Mouse (Mus musculus): ENCODE results near the gene Trpc1. TPM values are rescaled to one million over a fixed set of nuclear protein-coding genes. Genes with fewer than 3 reads are reported as not detected.

Gene Trpc1
- total and polyA plus RNA-seq, 3 experiments = 0.38 TPM; not detected in 2

- Histone ChIP-seq H3K36me3 (replicated peaks) (no peaks in the 10 kb centered on the region), H3K9me3 (replicated peaks) (peaks cover 11% of the 10 kb centered on the region; the same call in 1 of the 2 replicates), H3K27me3 (ENCODE audit: insufficient read depth, low read length) (no peaks in the 10 kb centered on the region), H3K4me3 (ENCODE audit: low read depth, low read length) (no peak overlapping the region), H3K4me1 (ENCODE audit: insufficient read depth, low read depth, low read length) (no peaks in the 10 kb centered on the region)
- DNase-seq (ENCODE audit: low spot score) (no peak), ATAC-seq (ENCODE audit: extremely low read depth, insufficient number of reproducible peaks, low FRiP score, poor library complexity, severe bottlenecking) (no peak)
- TF ChIP-seq CTCF (IDR thresholded peaks at IDR 0.05; ENCODE audit: low read depth, low read length) = no peak
- TF ChIP-seq TAL1 (conservative IDR thresholded peaks at IDR 0.05; ENCODE audit: low read depth, low read length) = no peak
- no peak for TF ChIP-seq GATA1 (IDR thresholded peaks at IDR 0.05; ENCODE audit: borderline replicate concordance, low read length)
- TF ChIP-seq POLR2AphosphoS5 (IDR thresholded peaks at IDR 0.05; ENCODE audit: insufficient replicate concordance, low read depth, low read length) = no peak
- no peak for TF ChIP-seq GATA2 (IDR thresholded peaks at IDR 0.05; ENCODE audit: borderline replicate concordance, low read depth, low read length)
These were observed 571 bp upstream of the Trpc1 start for GRCm38 (mm10) chr9:95750746-95751145.

GRCm38 (mm10) chr9:95749461-95749928, 680 bp downstream of the Trpc1 start:
- no peaks in the 10 kb centered on the region for H3K27me3 ChIP-seq (ENCODE audit: insufficient read depth, low read length)
- H3K9me3 ChIP-seq (replicated peaks) = peaks cover 11% of the 10 kb centered on the region; the same call in 1 of the 2 replicates
- no peak overlapping the region for H3K4me3 ChIP-seq (ENCODE audit: low read depth, low read length)
- H3K36me3 ChIP-seq (replicated peaks) = no peaks in the 10 kb centered on the region
- H3K4me1 ChIP-seq (ENCODE audit: insufficient read depth, low read depth, low read length) = no peaks in the 10 kb centered on the region
- ATAC-seq (ENCODE audit: extremely low read depth, insufficient number of reproducible peaks, low FRiP score, poor library complexity, severe bottlenecking) (no peak), DNase-seq (ENCODE audit: low spot score) (no peak)
- TF ChIP-seq POLR2AphosphoS5 (IDR thresholded peaks at IDR 0.05; ENCODE audit: insufficient replicate concordance, low read depth, low read length) = no peak
- TF ChIP-seq GATA1 (IDR thresholded peaks at IDR 0.05; ENCODE audit: borderline replicate concordance, low read length) = no peak
- no peak for TF ChIP-seq GATA2 (IDR thresholded peaks at IDR 0.05; ENCODE audit: borderline replicate concordance, low read depth, low read length)
- no peak for TF ChIP-seq CTCF (IDR thresholded peaks at IDR 0.05; ENCODE audit: low read depth, low read length)
- no peak for TF ChIP-seq TAL1 (conservative IDR thresholded peaks at IDR 0.05; ENCODE audit: low read depth, low read length)

GRCm38 (mm10) chr9:95747298-95747697, 2.9 kb downstream of the Trpc1 start:
- Histone ChIP-seq H3K4me1 (ENCODE audit: insufficient read depth, low read depth, low read length) (no peaks in the 10 kb centered on the region), H3K36me3 (replicated peaks) (no peaks in the 10 kb centered on the region), H3K27me3 (ENCODE audit: insufficient read depth, low read length) (no peaks in the 10 kb centered on the region), H3K9me3 (replicated peaks) (peaks cover 11% of the 10 kb centered on the region; the same call in 1 of the 2 replicates), H3K4me3 (ENCODE audit: low read depth, low read length) (no peak overlapping the region)
- ATAC-seq (ENCODE audit: extremely low read depth, insufficient number of reproducible peaks, low FRiP score, poor library complexity, severe bottlenecking) (no peak), DNase-seq (ENCODE audit: low spot score) (no peak)
- TF ChIP-seq POLR2AphosphoS5 (IDR thresholded peaks at IDR 0.05; ENCODE audit: insufficient replicate concordance, low read depth, low read length) = no peak
- no peak for TF ChIP-seq CTCF (IDR thresholded peaks at IDR 0.05; ENCODE audit: low read depth, low read length)
- TF ChIP-seq TAL1 (conservative IDR thresholded peaks at IDR 0.05; ENCODE audit: low read depth, low read length) = no peak
- no peak for TF ChIP-seq GATA1 (IDR thresholded peaks at IDR 0.05; ENCODE audit: borderline replicate concordance, low read length)
- no peak for TF ChIP-seq GATA2 (IDR thresholded peaks at IDR 0.05; ENCODE audit: borderline replicate concordance, low read depth, low read length)

- H3K4me3 ChIP-seq (ENCODE audit: low read depth, low read length) = no peak overlapping the region
- DNase-seq (ENCODE audit: low spot score) (no peak), ATAC-seq (ENCODE audit: extremely low read depth, insufficient number of reproducible peaks, low FRiP score, poor library complexity, severe bottlenecking) (no peak)
- TF ChIP-seq POLR2AphosphoS5 (IDR thresholded peaks at IDR 0.05; ENCODE audit: insufficient replicate concordance, low read depth, low read length) (no peak), GATA1 (IDR thresholded peaks at IDR 0.05; ENCODE audit: borderline replicate concordance, low read length) (no peak), CTCF (IDR thresholded peaks at IDR 0.05; ENCODE audit: low read depth, low read length) (no peak), GATA2 (IDR thresholded peaks at IDR 0.05; ENCODE audit: borderline replicate concordance, low read depth, low read length) (no peak), TAL1 (conservative IDR thresholded peaks at IDR 0.05; ENCODE audit: low read depth, low read length) (no peak)
- H3K9me3 ChIP-seq (replicated peaks) = peaks cover 7% of the 10 kb centered on the region; the same call in 1 of the 2 replicates
- no peaks in the 10 kb centered on the region for H3K36me3 ChIP-seq (replicated peaks)
- no peaks in the 10 kb centered on the region for H3K4me1 ChIP-seq (ENCODE audit: insufficient read depth, low read depth, low read length)
- H3K27me3 ChIP-seq (ENCODE audit: insufficient read depth, low read length) = no peaks in the 10 kb centered on the region
These were observed 5.1 kb downstream of the Trpc1 start for GRCm38 (mm10) chr9:95744845-95745613.

GRCm38 (mm10) chr9:95736238-95736637, 13.9 kb downstream of the Trpc1 start:
- DNase-seq (ENCODE audit: low spot score) (no peak), ATAC-seq (ENCODE audit: extremely low read depth, insufficient number of reproducible peaks, low FRiP score, poor library complexity, severe bottlenecking) (no peak)
- TF ChIP-seq CTCF (IDR thresholded peaks at IDR 0.05; ENCODE audit: low read depth, low read length) (no peak), TAL1 (conservative IDR thresholded peaks at IDR 0.05; ENCODE audit: low read depth, low read length) (no peak), GATA2 (IDR thresholded peaks at IDR 0.05; ENCODE audit: borderline replicate concordance, low read depth, low read length) (no peak), POLR2AphosphoS5 (IDR thresholded peaks at IDR 0.05; ENCODE audit: insufficient replicate concordance, low read depth, low read length) (no peak), GATA1 (IDR thresholded peaks at IDR 0.05; ENCODE audit: borderline replicate concordance, low read length) (no peak)
- Histone ChIP-seq H3K36me3 (replicated peaks) (no peaks in the 10 kb centered on the region), H3K27me3 (ENCODE audit: insufficient read depth, low read length) (no peaks in the 10 kb centered on the region), H3K9me3 (replicated peaks) (no peaks in the 10 kb centered on the region), H3K4me1 (ENCODE audit: insufficient read depth, low read depth, low read length) (no peaks in the 10 kb centered on the region), H3K4me3 (ENCODE audit: low read depth, low read length) (no peak overlapping the region)

- TF ChIP-seq TAL1 (conservative IDR thresholded peaks at IDR 0.05; ENCODE audit: low read depth, low read length) = no peak
- no peak for TF ChIP-seq CTCF (IDR thresholded peaks at IDR 0.05; ENCODE audit: low read depth, low read length)
- TF ChIP-seq GATA1 (IDR thresholded peaks at IDR 0.05; ENCODE audit: borderline replicate concordance, low read length) = no peak
- no peak for TF ChIP-seq POLR2AphosphoS5 (IDR thresholded peaks at IDR 0.05; ENCODE audit: insufficient replicate concordance, low read depth, low read length)
- TF ChIP-seq GATA2 (IDR thresholded peaks at IDR 0.05; ENCODE audit: borderline replicate concordance, low read depth, low read length) = no peak
- Histone ChIP-seq H3K4me1 (ENCODE audit: insufficient read depth, low read depth, low read length) (no peaks in the 10 kb centered on the region), H3K36me3 (replicated peaks) (no peaks in the 10 kb centered on the region), H3K4me3 (ENCODE audit: low read depth, low read length) (no peak overlapping the region), H3K9me3 (replicated peaks) (no peaks in the 10 kb centered on the region), H3K27me3 (ENCODE audit: insufficient read depth, low read length) (no peaks in the 10 kb centered on the region; the same call in 1 of the 2 replicates)
- DNase-seq (ENCODE audit: low spot score) = no peak
- ATAC-seq (ENCODE audit: extremely low read depth, insufficient number of reproducible peaks, low FRiP score, poor library complexity, severe bottlenecking) = no peak
These were observed 37.6 kb downstream of the Trpc1 start for GRCm38 (mm10) chr9:95712574-95712973.
